8 mouse cellular contexts compared by ENCODE assay signal in the genomic region with DNA sequence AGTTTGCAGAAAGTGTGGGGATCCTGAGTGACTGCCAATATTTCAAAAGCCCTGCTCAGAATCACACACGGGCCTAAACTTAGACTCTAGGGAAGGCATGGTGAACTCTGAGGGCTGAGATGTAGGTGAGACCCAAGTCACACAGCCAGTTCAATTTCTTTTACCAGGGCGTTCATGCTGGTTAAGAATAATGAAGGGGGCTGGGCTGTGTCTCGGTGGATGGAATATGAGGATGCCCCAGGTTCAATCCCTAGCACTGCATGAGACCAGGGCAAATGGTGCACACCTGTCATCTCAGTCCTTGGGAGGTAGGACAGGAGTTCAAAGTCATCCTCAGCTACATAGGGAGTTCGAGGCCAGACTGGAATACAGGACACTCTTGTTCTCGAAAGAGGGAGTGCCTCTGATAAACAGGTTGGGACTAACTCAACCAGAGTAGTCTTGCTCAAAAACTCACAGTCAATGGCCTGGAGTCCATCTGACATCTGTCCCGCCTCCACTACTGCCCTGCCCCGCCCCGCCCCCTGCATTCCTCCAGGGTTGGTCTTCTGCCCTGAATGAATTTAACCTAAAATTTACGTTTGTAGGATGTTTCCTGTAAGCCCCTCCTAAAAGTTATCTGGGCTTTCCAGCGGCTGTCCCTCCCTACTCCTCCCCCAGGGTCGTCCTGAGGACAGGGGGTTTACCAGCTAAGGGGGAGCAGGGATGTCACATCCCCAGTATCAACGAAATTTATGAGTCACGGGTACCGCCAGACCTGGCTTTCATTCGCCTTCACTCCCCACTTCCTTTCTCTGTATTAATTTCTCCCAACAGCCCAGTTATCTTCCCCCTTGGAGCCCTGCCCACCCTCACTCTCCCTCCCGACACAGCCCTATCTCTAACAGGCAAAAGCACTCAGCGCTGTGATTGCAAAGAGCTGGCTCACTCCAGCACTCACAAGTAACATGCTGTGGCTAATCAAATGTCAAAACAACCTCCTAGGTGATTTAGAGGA. TPM values are rescaled to one million over a fixed set of nuclear protein-coding genes. Genes with fewer than 3 reads are reported as not detected.
A peak's percentile ranks its signal among the peaks of the same experiment; 100 is the strongest.
DNase-seq lines count a peak whose midpoint lies in the region; ATAC-seq lines count a peak whose summit lies in the region.

No protein-coding gene starts in this region.

- H3K27ac ChIP-seq in midbrain, embryonic 10.5 days (replicated peaks): peak overlapping the region; percentile 14; the same call in 1 of the 2 replicates
- H3K27ac ChIP-seq in midbrain, embryonic 15.5 days: no peak overlapping the region
- H3K27ac ChIP-seq in stomach, embryonic 14.5 days (ENCODE audit: low read length): no peak overlapping the region

- no peak for DNase-seq in midbrain, embryonic 10.5 days (ENCODE audit: low spot score)
- DNase-seq in heart, adult 8-10 months (ENCODE audit: low spot score): peak; percentile 83
- peak; percentile 83 to 89 for DNase-seq in kidney, postnatal 4 days
- no peak for DNase-seq in thymus, postnatal 25 days
- DNase-seq in frontal cortex, postnatal 10 days (ENCODE audit: low spot score in 2 of 2): no peak
- no peak for DNase-seq in left cerebral cortex, postnatal 36 days (ENCODE audit: low spot score in 2 of 2)

- peaks cover 82% of the 10 kb centered on the region for H3K27me3 ChIP-seq in midbrain, embryonic 10.5 days (ENCODE audit: low read depth, poor library complexity, severe bottlenecking)
- H3K27me3 ChIP-seq in midbrain, embryonic 15.5 days (replicated peaks): peaks cover 10% of the 10 kb centered on the region; the same call in 1 of the 2 replicates
- 0 out of 2 replicates have a peak, but pooled peaks cover 2% of the 10 kb centered on the region for H3K27me3 ChIP-seq in stomach, embryonic 14.5 days (ENCODE audit: control insufficient read depth, insufficient read depth, low read length)

- intact Hi-C loops in left cerebral cortex, postnatal 36 days (cut with DNase I): no loop called here

- H3K9ac ChIP-seq in midbrain, embryonic 15.5 days: no peak overlapping the region
- no peak overlapping the region for H3K9ac ChIP-seq in stomach, embryonic 14.5 days (replicated peaks; ENCODE audit: low read depth, low read length)

- H3K4me2 ChIP-seq in midbrain, embryonic 15.5 days: no peak overlapping the region
- peak overlapping the region; percentile 22; the same call in 1 of the 2 replicates for H3K4me2 ChIP-seq in stomach, embryonic 14.5 days (replicated peaks; ENCODE audit: low read depth, low read length)

- no peak overlapping the region for H3K4me3 ChIP-seq in midbrain, embryonic 10.5 days
- H3K4me3 ChIP-seq in midbrain, embryonic 15.5 days: no peak overlapping the region
- H3K4me3 ChIP-seq in stomach, embryonic 14.5 days (ENCODE audit: low read depth, low read length): no peak overlapping the region

- no peaks in the 10 kb centered on the region for H3K9me3 ChIP-seq in midbrain, embryonic 10.5 days (replicated peaks)
- H3K9me3 ChIP-seq in midbrain, embryonic 15.5 days: no peaks in the 10 kb centered on the region
- no peaks in the 10 kb centered on the region for H3K9me3 ChIP-seq in stomach, embryonic 14.5 days (ENCODE audit: control insufficient read depth, low read depth, low read length)

- no peak for ATAC-seq in midbrain, embryonic 15.5 days (replicated peaks)
- ATAC-seq in stomach, embryonic 14.5 days (ENCODE audit: insufficient number of reproducible peaks, insufficient read depth, low FRiP score, low read depth): peak; percentile 67; the same call in 1 of the 2 replicates

- H3K36me3 ChIP-seq in midbrain, embryonic 10.5 days: no peaks in the 10 kb centered on the region
- no peaks in the 10 kb centered on the region for H3K36me3 ChIP-seq in midbrain, embryonic 15.5 days (replicated peaks)
- no peaks in the 10 kb centered on the region for H3K36me3 ChIP-seq in stomach, embryonic 14.5 days (ENCODE audit: control insufficient read depth, insufficient read depth, low read length)

- WGBS in midbrain, embryonic 10.5 days: 35% methylated on average over 17 of the region's 17 CpGs
- 42% methylated on average over 17 of the region's 17 CpGs for WGBS in midbrain, embryonic 15.5 days
- 21% methylated on average over 17 of the region's 17 CpGs for WGBS in stomach, embryonic 14.5 days

- H3K4me1 ChIP-seq in midbrain, embryonic 10.5 days: peaks cover 51% of the 10 kb centered on the region
- 0 out of 2 replicates have a peak, but pooled peaks cover 5% of the 10 kb centered on the region for H3K4me1 ChIP-seq in midbrain, embryonic 15.5 days
- peaks cover 21% of the 10 kb centered on the region for H3K4me1 ChIP-seq in stomach, embryonic 14.5 days (ENCODE audit: control insufficient read depth, insufficient read depth, low read length)

RNA-seq across cellular contexts. Expression of gene Tle3, which starts 35.3 kb away (rescaled TPM):
- 48.7 and 55.8 TPM in 2 replicates for polyA plus RNA-seq in midbrain, embryonic 10.5 days (2016; fragmentation: Nextera tagmentation; extraction: Ambion mirVana)
- 34.9 and 39.1 TPM in 2 replicates for polyA plus RNA-seq in midbrain, embryonic 15.5 days (2015; fragmentation: Nextera tagmentation; extraction: Ambion mirVana)
- 10 to 100 TPM in 3 of 4 experiments, 1 to 10 TPM in 1; 9.7 to 16.2 (median 14.0) TPM for total RNA-seq in heart, adult 8-10 months (2022)
- 31.9 and 32.3 TPM in 2 replicates for polyA plus RNA-seq in stomach, embryonic 14.5 days (2014; fragmentation: Nextera tagmentation; extraction: Ambion mirVana)
- 10 to 100 TPM; 57.6 to 67.1 TPM for total RNA-seq in left cerebral cortex, postnatal 36 days (2021)

Comparison
In these comparisons a context has a peak if more than half of its experiments do, and no peak if none do; other contexts are left out.
1. DNase-seq: peak in heart, adult 8-10 months (single experiment) and kidney, postnatal 4 days (2 of 2); none in midbrain, embryonic 10.5 days (single experiment), thymus, postnatal 25 days (single experiment), frontal cortex, postnatal 10 days (0 of 2) and left cerebral cortex, postnatal 36 days (0 of 2).